Mouse (Mus musculus) myocyte (in vitro differentiated cells): ENCODE results near the gene Rpusd4. TPM values are rescaled to one million over a fixed set of nuclear protein-coding genes. Genes with fewer than 3 reads are reported as not detected.

Experiments
- H3K27me3 ChIP-seq: one replicate; pipeline ENCODE4 v1.6.1; 2011; ENCODE audit not compliant: control insufficient read depth, insufficient read depth, insufficient read length
- H3K36me3 ChIP-seq: one replicate; pipeline ENCODE4 v1.6.1; 2011; ENCODE audit not compliant: control insufficient read depth, insufficient read depth
- H3K4me2 ChIP-seq: one replicate; pipeline ENCODE4 v1.6.1; 2011; ENCODE audit warnings: low read depth, control low read depth
- H3K4me3 ChIP-seq: one replicate; pipeline ENCODE4 v1.5.1; 2011; ENCODE audit warnings: mild to moderate bottlenecking, control low read depth, moderate library complexity
- H3K79me2 ChIP-seq: one replicate; pipeline ENCODE4 v1.6.1; 2011; ENCODE audit not compliant: control insufficient read depth, insufficient read depth
- H3ac ChIP-seq: one replicate; pipeline ENCODE4 v1.6.1; 2011; ENCODE audit not compliant: control insufficient read depth, insufficient read length
- CEBPB ChIP-seq: IDR thresholded peaks from 2 replicates; pipeline ENCODE4 v1.6.1; 2011; ENCODE audit warnings: mild to moderate bottlenecking, moderate library complexity; ENCODE audit not compliant: poor library complexity, insufficient read depth, severe bottlenecking
- E2F4 ChIP-seq: IDR thresholded peaks from one replicate; pipeline ENCODE4 v1.6.1; 2011; ENCODE audit warnings: mild to moderate bottlenecking, control low read depth, moderate library complexity; ENCODE audit not compliant: insufficient read depth
- MAX ChIP-seq: IDR thresholded peaks from one replicate; pipeline ENCODE4 v1.6.1; 2011; ENCODE audit warnings: low read depth, mild to moderate bottlenecking, control low read depth
- MYOD1 ChIP-seq, 3 experiments: IDR thresholded peaks; one replicate each; pipeline ENCODE4 v1.6.1; 2011; ENCODE audit warnings: control low read depth in 2 of 3, low read depth in 2 of 3, mild to moderate bottlenecking in 2 of 3, moderate library complexity in 1 of 3; ENCODE audit not compliant: insufficient read length in 2 of 3, control insufficient read depth in 1 of 3
- MYOG ChIP-seq, 3 experiments: IDR thresholded peaks; one replicate each; pipeline ENCODE4 v1.6.1; 2011; ENCODE audit warnings: control low read depth in 2 of 3, low read depth in 2 of 3, mild to moderate bottlenecking in 2 of 3; ENCODE audit not compliant: insufficient read length in 2 of 3, control insufficient read depth in 1 of 3, insufficient read depth in 1 of 3
- POLR2A ChIP-seq: IDR thresholded peaks from one replicate; pipeline ENCODE4 v1.6.1; 2011; ENCODE audit warnings: low read depth, mild to moderate bottlenecking, control low read depth, moderate library complexity; ENCODE audit not compliant: insufficient read length
- POLR2AphosphoS2 ChIP-seq: IDR thresholded peaks from one replicate; pipeline ENCODE4 v1.6.1; 2011; ENCODE audit warnings: low read depth, control low read depth; ENCODE audit not compliant: insufficient read length
- REST ChIP-seq: IDR thresholded peaks from one replicate; pipeline ENCODE4 v1.6.1; 2011; ENCODE audit warnings: mild to moderate bottlenecking, control low read depth, moderate library complexity; ENCODE audit not compliant: insufficient read depth, insufficient read length
- SRF ChIP-seq: IDR thresholded peaks from one replicate; pipeline ENCODE4 v1.6.1; 2011; ENCODE audit warnings: low read depth; ENCODE audit not compliant: control insufficient read depth, insufficient read length
- TCF12 ChIP-seq: IDR thresholded peaks from one replicate; pipeline ENCODE4 v1.6.1; 2011; ENCODE audit warnings: mild to moderate bottlenecking, control low read depth; ENCODE audit not compliant: poor library complexity, insufficient read depth, severe bottlenecking
- TCF3 ChIP-seq: IDR thresholded peaks from one replicate; pipeline ENCODE4 v1.6.1; 2011; ENCODE audit warnings: low read depth, control low read depth; ENCODE audit not compliant: insufficient read length
- USF1 ChIP-seq: IDR thresholded peaks from one replicate; pipeline ENCODE4 v1.6.1; 2011; ENCODE audit warnings: low read depth, mild to moderate bottlenecking, control low read depth, moderate library complexity
- polyA plus RNA-seq: library from polyadenylated mRNA; unstranded; fragments of >200 nt; fragmentation: generic; extraction: Trizol; gene quantifications from one replicate; pipeline ENCODE4 v1.2.1, GENCODE M21; 2012; ENCODE audit warnings: missing spikeins

The Rpusd4 gene
- polyA plus RNA-seq, 1 experiment, result 13.2 TPM

GRCm38 (mm10) chr9:35267976-35268715 is 481 bp downstream of the Rpusd4 start:
- Histone ChIP-seq H3ac (peak overlapping the region; percentile 83), H3K4me2 (peak overlapping the region; percentile 97), H3K79me2 (peaks cover 49% of the 10 kb centered on the region), H3K4me3 (peak overlapping the region; percentile 99), H3K27me3 (no peaks in the 10 kb centered on the region), H3K36me3 (peaks cover 22% of the 10 kb centered on the region)
- no peak for TF ChIP-seq REST
- no peak for TF ChIP-seq TCF3
- no peak for TF ChIP-seq POLR2A
- TF ChIP-seq USF1, result no peak
- no peak for TF ChIP-seq E2F4
- no peak for TF ChIP-seq SRF
- TF ChIP-seq MYOD1 (IDR thresholded peaks at IDR 0.05; ENCODE audit: control insufficient read depth in 1 of 3, insufficient read length in 2 of 3, low read depth in 2 of 3), result no peak
- TF ChIP-seq MYOG (IDR thresholded peaks at IDR 0.05; ENCODE audit: control insufficient read depth in 1 of 3, insufficient read depth in 1 of 3, insufficient read length in 2 of 3, low read depth in 2 of 3), result no peak
- TF ChIP-seq POLR2AphosphoS2, result no peak
- TF ChIP-seq MAX, result no peak
- no peak for TF ChIP-seq TCF12
- TF ChIP-seq CEBPB, result no peak

GRCm38 (mm10) chr9:35277855-35278365 is 10.2 kb downstream of the Rpusd4 start:
- TF ChIP-seq MYOD1 (IDR thresholded peaks at IDR 0.05; ENCODE audit: control insufficient read depth in 1 of 3, insufficient read length in 2 of 3, low read depth in 2 of 3), result no peak
- no peak for TF ChIP-seq TCF12
- TF ChIP-seq CEBPB, result no peak
- no peak for TF ChIP-seq TCF3
- TF ChIP-seq POLR2A, result no peak
- TF ChIP-seq SRF, result no peak
- no peak for TF ChIP-seq E2F4
- no peak for TF ChIP-seq REST
- no peak for TF ChIP-seq USF1
- no peak for TF ChIP-seq MAX
- TF ChIP-seq POLR2AphosphoS2, result no peak
- no peak for TF ChIP-seq MYOG (IDR thresholded peaks at IDR 0.05; ENCODE audit: control insufficient read depth in 1 of 3, insufficient read depth in 1 of 3, insufficient read length in 2 of 3, low read depth in 2 of 3)
- Histone ChIP-seq H3ac (no peak overlapping the region), H3K27me3 (no peaks in the 10 kb centered on the region), H3K4me2 (no peak overlapping the region), H3K79me2 (no peaks in the 10 kb centered on the region), H3K4me3 (no peak overlapping the region), H3K36me3 (peaks cover 23% of the 10 kb centered on the region)

- Histone ChIP-seq H3K27me3 (no peaks in the 10 kb centered on the region), H3K4me2 (no peak overlapping the region), H3K79me2 (no peaks in the 10 kb centered on the region), H3K36me3 (peaks cover 17% of the 10 kb centered on the region), H3ac (no peak overlapping the region), H3K4me3 (no peak overlapping the region)
- TF ChIP-seq POLR2A (no peak), TCF3 (no peak), MYOG (IDR thresholded peaks at IDR 0.05; ENCODE audit: control insufficient read depth in 1 of 3, insufficient read depth in 1 of 3, insufficient read length in 2 of 3, low read depth in 2 of 3) (no peak), CEBPB (no peak), SRF (no peak), MAX (no peak), TCF12 (no peak), REST (no peak), E2F4 (no peak), POLR2AphosphoS2 (no peak), MYOD1 (IDR thresholded peaks at IDR 0.05; ENCODE audit: control insufficient read depth in 1 of 3, insufficient read length in 2 of 3, low read depth in 2 of 3) (no peak), USF1 (no peak)
These were observed 10.8 kb downstream of the Rpusd4 start for GRCm38 (mm10) chr9:35278451-35278850.

- no peaks in the 10 kb centered on the region for H3K27me3 ChIP-seq
- no peaks in the 10 kb centered on the region for H3K79me2 ChIP-seq
- H3K36me3 ChIP-seq, result no peaks in the 10 kb centered on the region
- H3ac ChIP-seq, result no peak overlapping the region
- no peak overlapping the region for H3K4me3 ChIP-seq
- peak overlapping the region; percentile 12 for H3K4me2 ChIP-seq
- TF ChIP-seq SRF (no peak), POLR2AphosphoS2 (no peak), MAX (no peak), REST (no peak), TCF12 (no peak), E2F4 (no peak), MYOG (IDR thresholded peaks at IDR 0.05; ENCODE audit: control insufficient read depth in 1 of 3, insufficient read depth in 1 of 3, insufficient read length in 2 of 3, low read depth in 2 of 3) (no peak), USF1 (no peak), MYOD1 (IDR thresholded peaks at IDR 0.05; ENCODE audit: control insufficient read depth in 1 of 3, insufficient read length in 2 of 3, low read depth in 2 of 3) (no peak), TCF3 (no peak), POLR2A (no peak), CEBPB (no peak)
These were observed 14.6 kb downstream of the Rpusd4 start for GRCm38 (mm10) chr9:35282006-35282850.
